Mouse (Mus musculus) ES-E14 (cell line): ENCODE data around the gene Mospd2. TPM values are rescaled to one million over a fixed set of nuclear protein-coding genes. Genes with fewer than 3 reads are reported as not detected.
A peak's percentile ranks its signal among the peaks of the same experiment; 100 is the strongest.

ENCODE experiments used
- DNase-seq: peaks from one replicate; pipeline ENCODE4 v3.0.0-alpha.2; 2013; ENCODE audit warnings: low read depth, low spot score
- H3K27ac ChIP-seq: 2 replicates; pipeline ENCODE4 v1.5.1; 2012; ENCODE audit warnings: low read depth, mild to moderate bottlenecking, low read length, moderate library complexity, mixed read lengths; ENCODE audit not compliant: poor library complexity, insufficient read depth, severe bottlenecking
- H3K36me3 ChIP-seq: 2 replicates; pipeline ENCODE4 v1.6.1; 2012; ENCODE audit warnings: mild to moderate bottlenecking, low read length, moderate library complexity, mixed read lengths; ENCODE audit not compliant: control insufficient read depth, poor library complexity, insufficient read depth, severe bottlenecking
- H3K4me1 ChIP-seq, 2 experiments: fragments of 150-350 bp in 1 of 2; sonication (generic) in 1 of 2; 2 replicates each; pipeline ENCODE4 v1.6.1; 2012; ENCODE audit warnings: low read length in 2 of 2, mild to moderate bottlenecking in 1 of 2, mixed read lengths in 1 of 2; ENCODE audit not compliant: control insufficient read depth in 2 of 2, insufficient read depth in 2 of 2, poor library complexity in 1 of 2
- H3K4me3 ChIP-seq, 2 experiments: fragments of 150-350 bp in 1 of 2; sonication (generic) in 1 of 2; 2 replicates each; pipeline ENCODE4 v1.5.1; 2012; ENCODE audit warnings: low read length in 2 of 2, low read depth in 1 of 2, mild to moderate bottlenecking in 1 of 2, mixed read lengths in 1 of 2; ENCODE audit not compliant: insufficient read depth in 1 of 2, poor library complexity in 1 of 2, severe bottlenecking in 1 of 2
- H3K9ac ChIP-seq: 2 replicates; pipeline ENCODE4 v1.6.1; 2012; ENCODE audit warnings: low read depth, mild to moderate bottlenecking, low read length, mixed read lengths; ENCODE audit not compliant: poor library complexity, insufficient read depth, severe bottlenecking
- H3K9me3 ChIP-seq: fragments of 150-350 bp; sonication (generic); 2 replicates; pipeline ENCODE4 v1.6.1; 2012; ENCODE audit warnings: low read depth, mild to moderate bottlenecking, low read length; ENCODE audit not compliant: control insufficient read depth, insufficient read depth
- CHD2 ChIP-seq: IDR thresholded peaks from 2 replicates; pipeline ENCODE4 v1.6.1; 2014; ENCODE audit warnings: mild to moderate bottlenecking, low read depth, low read length, inconsistent platforms
- HCFC1 ChIP-seq: IDR thresholded peaks from 2 replicates; pipeline ENCODE4 v1.6.1; 2012; ENCODE audit warnings: low read length, inconsistent platforms, borderline replicate concordance; ENCODE audit not compliant: insufficient read depth
- MAFK ChIP-seq: IDR thresholded peaks from 2 replicates; pipeline ENCODE4 v1.6.1; 2014; ENCODE audit warnings: mild to moderate bottlenecking, low read depth, low read length, inconsistent platforms; ENCODE audit not compliant: insufficient read depth
- ZC3H11A ChIP-seq: IDR thresholded peaks from 2 replicates; pipeline ENCODE4 v1.6.1; 2012; ENCODE audit warnings: low read depth, mild to moderate bottlenecking, inconsistent platforms, low read length, borderline replicate concordance
- ZNF384 ChIP-seq: IDR thresholded peaks from 2 replicates; pipeline ENCODE4 v1.6.1; 2012; ENCODE audit warnings: low read depth, low read length, inconsistent platforms
- in situ Hi-C, 2 experiments: fragments of 600-800 bp; cut with MboI; formaldehyde crosslinking; loops; one replicate each; pipeline ENCODE4 v1.15.1; 2025; ENCODE audit warnings: low sequenced_read_pairs in 2 of 2, inconsistent platforms in 1 of 2; ENCODE audit not compliant: unreplicated experiment in 2 of 2
- total RNA-seq: library from RNA; depleted of rRNA; stranded (reverse); fragments of 300-350 nt; gene quantifications from 2 replicates; pipeline ENCODE4 v1.2.3, GENCODE M21; 2012; rRNA removed

Mospd2 gene
- 14.7 and 15.4 TPM in 2 replicates for total RNA-seq

DNA sequence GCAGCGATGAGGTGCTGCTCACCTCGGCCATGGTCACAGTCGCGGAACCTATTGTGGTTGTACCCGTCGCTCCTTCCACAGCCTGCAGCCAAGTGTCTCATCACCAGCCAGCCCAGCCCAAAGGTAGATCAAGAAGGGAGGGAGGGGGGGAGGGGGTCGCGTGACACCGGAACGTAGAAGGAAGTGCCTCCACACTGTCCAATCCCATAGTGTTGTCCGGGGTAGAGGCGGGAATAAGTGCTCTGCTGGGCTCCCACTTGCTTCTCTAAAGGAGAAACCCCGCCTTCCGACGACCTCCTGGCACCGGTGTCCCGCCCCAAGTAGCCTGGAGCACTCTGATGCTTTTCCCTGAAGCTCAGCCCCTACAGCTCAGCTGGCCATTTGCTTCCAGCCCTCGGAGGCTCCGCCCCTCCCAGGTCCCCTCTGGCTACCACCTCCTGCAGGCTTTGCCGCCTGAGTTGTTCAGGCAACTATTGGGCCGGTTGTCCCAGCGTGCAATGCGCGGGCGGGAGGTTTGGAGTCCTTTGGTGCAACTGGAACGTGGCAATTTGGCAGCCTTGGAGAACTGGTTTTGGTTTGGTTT is at the start of gene Mospd2, which contains the start of gene Fancb:
Gene Mospd2 (minus strand): TSS at position 183 of the 583 bp plus-strand sequence.
Gene Fancb (plus strand): TSS at position 400 of the 583 bp plus-strand sequence.
- in situ Hi-C loops = no loop called here
- no peaks in the 10 kb centered on the region for H3K36me3 ChIP-seq
- peak within 1 kb of the TSS; percentile 86 for H3K4me3 ChIP-seq
- TF ChIP-seq HCFC1 = no peak
- TF ChIP-seq ZNF384 = no peak
- peak; percentile 78 for DNase-seq
- H3K9me3 ChIP-seq = no peaks in the 10 kb centered on the region
- no peaks in the 10 kb centered on the region for H3K4me1 ChIP-seq
- H3K27ac ChIP-seq = no peak within 1 kb of the TSS
- peak within 1 kb of the TSS; percentile 92 for H3K9ac ChIP-seq

DNA sequence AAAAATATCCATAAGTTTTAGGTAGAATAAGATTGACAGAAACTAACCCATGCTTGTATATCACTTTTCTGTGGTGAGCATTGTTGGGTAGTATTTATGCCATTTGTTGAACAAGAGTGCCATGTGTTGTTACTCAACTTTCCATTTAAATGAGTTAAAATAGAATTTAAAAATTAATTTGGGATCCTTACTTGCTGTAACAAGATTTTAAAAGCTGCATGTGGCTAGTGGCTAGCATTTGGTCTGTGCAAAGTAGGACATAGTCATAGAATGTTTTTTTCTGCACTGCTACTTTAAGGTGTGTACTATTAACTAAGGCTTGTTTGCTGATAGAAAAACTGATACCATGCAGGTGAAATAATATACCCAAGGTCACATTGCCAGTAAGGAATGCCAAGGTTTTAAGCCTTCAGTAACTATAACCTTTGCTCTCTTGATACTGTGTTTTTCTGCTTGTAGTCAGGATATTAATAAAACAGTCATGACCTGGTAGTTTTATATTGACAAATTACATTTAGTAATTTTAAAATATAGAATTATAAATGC is 24.7 kb upstream of the Mospd2 start, which contains the start of gene Gm17604:
Gene Gm17604 (minus strand): TSS at position 51 of the 546 bp plus-strand sequence.
- no peaks in the 10 kb centered on the region for H3K36me3 ChIP-seq
- H3K4me3 ChIP-seq = no peak within 1 kb of the TSS
- no peak for DNase-seq
- 0 out of 4 replicates have a peak, but pooled peaks cover 0 to 2% of the 10 kb centered on the region in 2 experiments for H3K4me1 ChIP-seq
- TF ChIP-seq CHD2 (no peak), ZC3H11A (no peak), HCFC1 (no peak), MAFK (no peak), ZNF384 (no peak)
- H3K27ac ChIP-seq = no peak within 1 kb of the TSS
- in situ Hi-C loops = no loop called here
- H3K9me3 ChIP-seq = no peaks in the 10 kb centered on the region
- no peak within 1 kb of the TSS for H3K9ac ChIP-seq

GRCm38 (mm10) chrX:165003141-165003540 is 23.0 kb upstream of the Mospd2 start:
- in situ Hi-C loops = no loop called here
- TF ChIP-seq MAFK = no peak
- TF ChIP-seq CHD2 = 0 out of 2 replicates have a peak, but pooled peaks have one; percentile 24
- TF ChIP-seq ZC3H11A = no peak
- H3K27ac ChIP-seq = no peak overlapping the region
- no peaks in the 10 kb centered on the region for H3K36me3 ChIP-seq
- peak; percentile 48 for DNase-seq
- H3K4me3 ChIP-seq = peak overlapping the region; percentile 59 to 69
- H3K4me1 ChIP-seq = 0 out of 4 replicates have a peak, but pooled peaks cover 0 to 2% of the 10 kb centered on the region in 2 experiments
- no peaks in the 10 kb centered on the region for H3K9me3 ChIP-seq
- H3K9ac ChIP-seq = no peak overlapping the region

DNA sequence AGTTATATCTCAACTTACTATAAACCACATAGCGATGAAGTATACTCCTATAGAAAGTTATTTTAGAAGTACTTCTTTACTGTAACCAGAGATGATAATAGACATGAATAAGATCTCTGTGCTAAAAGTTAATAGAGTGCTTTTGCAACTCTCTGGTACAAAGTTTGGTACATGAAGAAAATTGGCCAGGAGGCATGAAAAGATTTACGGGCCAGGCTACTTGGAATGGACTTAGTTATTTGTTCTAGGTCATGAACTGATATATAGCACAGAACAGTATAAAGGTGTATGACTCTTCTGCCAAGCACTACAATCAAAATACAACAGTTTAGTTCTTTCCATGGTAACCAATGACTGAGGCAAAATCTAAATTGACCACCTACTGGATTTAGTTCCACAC is 1.3 kb downstream of the Mospd2 start:
- DNase-seq = no peak
- in situ Hi-C loops = no loop called here
- no peaks in the 10 kb centered on the region for H3K4me1 ChIP-seq

More for the DNA sequence above, 1.3 kb downstream of the Mospd2 start:
- H3K27ac ChIP-seq = no peak overlapping the region
- TF ChIP-seq ZNF384 (no peak), ZC3H11A (no peak), HCFC1 (no peak), CHD2 (no peak), MAFK (no peak)
- H3K36me3 ChIP-seq = no peaks in the 10 kb centered on the region
- no peak overlapping the region for H3K4me3 ChIP-seq
- no peaks in the 10 kb centered on the region for H3K9me3 ChIP-seq
- no peak overlapping the region for H3K9ac ChIP-seq
